Mouse (Mus musculus) forebrain, embryonic 11.5 days (tissue): ENCODE data around the gene Gid4. TPM values are rescaled to one million over a fixed set of nuclear protein-coding genes. Genes with fewer than 3 reads are reported as not detected.
A peak's percentile ranks its signal among the peaks of the same experiment; 100 is the strongest.

Experiments used
- ATAC-seq: fragments of 200-750 bp; cut with Nextera tagmentation; replicated peaks from 2 replicates; pipeline ENCODE4 v1.8.0; 2017; ENCODE audit warnings: moderate TSS enrichment; ENCODE audit not compliant: low FRiP score
- DNase-seq: peaks from one replicate; pipeline ENCODE4 v3.0.0-alpha.2; 2017; ENCODE audit warnings: low spot score
- H3K27ac ChIP-seq: fragments of 300-500 bp; sonication (generic); 2 replicates; pipeline ENCODE4 v1.5.1; 2014; ENCODE audit warnings: low read depth, low read length
- H3K27me3 ChIP-seq: fragments of 300-500 bp; sonication (generic); 2 replicates; pipeline ENCODE4 v1.6.1; 2014; ENCODE audit warnings: mild to moderate bottlenecking, low read length, mixed read lengths; ENCODE audit not compliant: control insufficient read depth, insufficient read depth
- H3K36me3 ChIP-seq: fragments of 300-500 bp; sonication (generic); 2 replicates; pipeline ENCODE4 v1.6.1; 2014; ENCODE audit warnings: mild to moderate bottlenecking, low read length, moderate library complexity, mixed read lengths; ENCODE audit not compliant: control insufficient read depth, insufficient read depth
- H3K4me1 ChIP-seq: fragments of 300-500 bp; sonication (generic); replicated peaks from 2 replicates; pipeline ENCODE4 v1.6.1; 2014; ENCODE audit warnings: low read length, mixed read lengths; ENCODE audit not compliant: control insufficient read depth, insufficient read depth
- H3K4me2 ChIP-seq: fragments of 300-500 bp; sonication (generic); 2 replicates; pipeline ENCODE4 v1.6.1; 2014; ENCODE audit warnings: low read depth, mild to moderate bottlenecking, low read length, moderate library complexity, mixed read lengths; ENCODE audit not compliant: severe bottlenecking
- H3K4me3 ChIP-seq: fragments of 300-500 bp; sonication (generic); 2 replicates; pipeline ENCODE4 v1.5.1; 2014; ENCODE audit warnings: low read depth, low read length
- H3K9ac ChIP-seq: fragments of 300-500 bp; sonication (generic); 2 replicates; pipeline ENCODE4 v1.6.1; 2014; ENCODE audit warnings: low read length
- H3K9me3 ChIP-seq: fragments of 300-500 bp; sonication (generic); 2 replicates; pipeline ENCODE4 v1.6.1; 2016; ENCODE audit warnings: low read length, mixed read lengths; ENCODE audit not compliant: control insufficient read depth
- WGBS: fragments of 180-500 bp; shearing (Covaris S2); extraction: QIAGEN DNeasy Blood & Tissue Kit; methylation state at CpG from one replicate; pipeline ENCODE4 v1.1.7; 2014; 5-methylcytosine and 5-hydroxymethylcytosine counted together
- polyA plus RNA-seq: library from polyadenylated mRNA; unstranded; fragments of >200 nt; fragmentation: Nextera tagmentation; extraction: Ambion mirVana; gene quantifications from 2 replicates; pipeline ENCODE4 v1.2.1, GENCODE M21; 2014

The Gid4 gene
- polyA plus RNA-seq, 1 experiment from 2014 or later, result 38.5 TPM

DNA sequence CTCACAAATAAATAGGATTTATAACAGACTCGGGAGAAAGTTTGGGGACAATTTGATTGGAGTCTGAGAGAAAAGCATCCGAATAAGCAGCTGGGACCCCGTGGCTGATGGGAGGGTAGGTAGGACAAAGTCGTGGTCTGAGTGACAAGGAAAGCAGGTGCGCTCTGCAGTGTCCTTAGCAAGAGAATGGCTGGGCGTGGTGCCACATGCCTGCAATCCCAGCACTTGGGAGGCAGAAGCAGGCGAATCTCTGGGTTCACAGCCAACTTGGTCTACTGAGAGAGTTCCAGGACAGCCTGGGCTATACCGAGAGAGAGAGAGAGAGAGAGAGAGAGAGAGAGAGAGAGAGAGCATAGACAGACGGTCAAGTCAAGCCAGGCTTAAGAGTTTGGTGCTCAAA is 53.8 kb downstream of the Gid4 start:
- no peak for ATAC-seq
- no peak for DNase-seq
- WGBS, result 80% methylated on average over 8 of the region's 9 CpGs

DNA sequence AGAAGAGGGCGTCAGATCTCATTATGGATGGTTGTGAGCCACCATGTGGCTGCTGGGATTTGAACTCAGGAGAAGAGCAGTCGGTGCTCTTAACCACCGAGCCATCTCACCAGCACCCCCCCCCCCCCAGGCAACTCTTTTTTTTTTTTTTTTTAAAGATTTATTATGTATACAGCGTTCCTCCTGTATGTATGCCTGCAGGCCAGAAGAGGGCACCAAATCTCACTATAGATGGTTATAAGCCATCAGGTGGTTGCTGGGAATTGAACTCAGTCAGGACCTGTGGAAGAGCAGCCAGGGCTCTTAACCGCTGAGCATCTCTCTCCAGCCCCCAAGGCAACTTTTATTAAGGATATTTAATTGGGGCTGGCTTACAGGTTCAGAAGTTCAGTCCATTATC is 57.6 kb downstream of the Gid4 start:
- Histone ChIP-seq H3K4me1 (no peaks in the 10 kb centered on the region), H3K9me3 (no peaks in the 10 kb centered on the region), H3K36me3 (no peaks in the 10 kb centered on the region), H3K4me2 (no peak overlapping the region), H3K27ac (no peak overlapping the region), H3K9ac (no peak overlapping the region), H3K4me3 (no peak overlapping the region), H3K27me3 (no peaks in the 10 kb centered on the region)
- no peak for DNase-seq
- ATAC-seq, result no peak
- WGBS, result 79% methylated on average over 5 of the region's 5 CpGs

More for the DNA sequence above, 53.8 kb downstream of the Gid4 start:
- Histone ChIP-seq H3K36me3 (no peaks in the 10 kb centered on the region; the same call in 1 of the 2 replicates), H3K27me3 (no peaks in the 10 kb centered on the region), H3K27ac (no peak overlapping the region), H3K9ac (no peak overlapping the region), H3K4me1 (no peaks in the 10 kb centered on the region), H3K4me2 (no peak overlapping the region), H3K4me3 (no peak overlapping the region), H3K9me3 (no peaks in the 10 kb centered on the region)

DNA sequence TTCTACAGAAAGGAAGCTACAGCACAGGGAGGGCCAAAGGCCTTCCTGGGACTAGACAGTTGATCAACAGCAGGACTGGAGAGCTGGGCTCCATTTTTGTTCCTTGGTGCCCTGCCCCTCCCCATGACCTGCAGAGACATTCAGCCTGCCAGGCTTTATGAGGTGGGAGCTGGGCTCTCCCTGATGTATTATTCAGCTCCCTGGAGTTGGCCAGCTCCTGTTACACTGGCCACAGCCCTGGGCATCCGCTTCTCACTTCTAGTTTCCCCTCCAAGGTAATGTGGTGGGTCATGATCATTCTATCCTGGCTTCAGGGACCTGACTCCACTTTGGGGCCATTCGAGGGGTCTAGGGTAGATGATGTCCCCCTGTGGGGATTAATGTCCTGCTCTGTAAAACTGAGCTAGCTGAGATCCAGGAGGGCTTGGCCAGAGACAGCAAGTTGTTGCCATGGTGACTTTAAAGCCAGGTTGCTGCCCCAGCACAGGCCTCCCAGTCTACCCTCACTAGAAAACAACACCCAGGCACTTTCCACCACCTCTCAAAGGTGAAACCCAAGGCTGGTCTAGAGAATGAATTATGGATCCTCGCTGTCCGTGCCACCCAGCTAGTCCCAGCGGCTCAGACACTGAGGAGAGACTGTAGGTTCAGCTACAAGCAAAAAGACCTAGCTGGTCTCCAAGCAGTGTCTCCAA is 58.9 kb downstream of the Gid4 start:
- no peaks in the 10 kb centered on the region for H3K36me3 ChIP-seq
- H3K27ac ChIP-seq, result no peak overlapping the region
- no peak overlapping the region for H3K9ac ChIP-seq
- no peaks in the 10 kb centered on the region for H3K27me3 ChIP-seq
- no peaks in the 10 kb centered on the region for H3K4me1 ChIP-seq
- DNase-seq, result no peak
- ATAC-seq, result no peak
- WGBS, result 88% methylated on average over 5 of the region's 5 CpGs
- H3K4me3 ChIP-seq, result no peak overlapping the region
- no peaks in the 10 kb centered on the region for H3K9me3 ChIP-seq
- no peak overlapping the region for H3K4me2 ChIP-seq

DNA sequence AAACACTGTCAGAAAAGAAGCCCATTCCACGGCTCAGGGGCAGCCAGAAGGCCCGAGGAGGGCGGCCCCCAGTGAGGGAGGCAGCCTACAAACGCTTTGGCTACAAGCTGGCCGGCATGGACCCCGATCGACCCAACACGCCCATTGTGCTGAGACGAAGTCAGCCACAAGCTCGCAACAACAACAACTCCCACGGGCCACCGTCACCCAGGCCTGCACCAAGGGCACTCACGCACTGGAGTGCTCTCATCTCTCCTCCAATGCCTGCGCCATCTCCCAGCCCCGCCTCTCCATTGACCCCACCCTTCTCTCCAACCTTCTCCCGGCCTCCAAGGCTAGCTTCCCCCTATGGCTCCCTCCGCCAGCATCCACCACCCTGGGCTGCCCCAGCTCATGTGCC is 61.2 kb downstream of the Gid4 start:
- H3K9ac ChIP-seq, result no peak overlapping the region
- no peaks in the 10 kb centered on the region for H3K9me3 ChIP-seq
- no peak for ATAC-seq
- no peak overlapping the region for H3K27ac ChIP-seq
- H3K4me1 ChIP-seq, result no peaks in the 10 kb centered on the region
- 42% methylated on average over 17 of the region's 17 CpGs for WGBS
- H3K36me3 ChIP-seq, result no peaks in the 10 kb centered on the region
- no peak overlapping the region for H3K4me3 ChIP-seq
- H3K27me3 ChIP-seq, result no peaks in the 10 kb centered on the region
- 0 out of 2 replicates have a peak overlapping the region, but pooled peaks have one; percentile 15 for H3K4me2 ChIP-seq
- DNase-seq, result no peak

DNA sequence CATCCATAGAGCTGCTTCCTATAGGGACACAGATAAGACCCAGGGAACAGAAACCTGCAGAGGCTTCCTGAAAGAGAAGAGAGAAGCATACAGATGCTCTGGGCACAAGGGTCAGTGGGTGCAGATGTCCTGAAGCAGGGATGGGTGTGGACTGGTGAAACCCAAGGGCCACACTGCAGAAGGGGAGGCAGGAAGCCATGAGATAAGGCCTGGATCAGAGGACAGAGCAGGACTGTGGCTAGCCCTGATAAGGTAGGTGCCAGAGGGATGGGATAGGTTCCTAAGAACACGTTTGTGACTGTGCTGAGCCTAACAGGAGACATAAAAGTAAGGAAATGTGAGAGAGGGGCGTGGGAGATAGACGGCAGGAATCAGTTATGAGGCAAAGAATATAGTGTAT is 69.3 kb downstream of the Gid4 start:
- no peak for ATAC-seq
- Histone ChIP-seq H3K27ac (no peak overlapping the region), H3K9ac (no peak overlapping the region), H3K4me3 (no peak overlapping the region), H3K4me1 (no peaks in the 10 kb centered on the region), H3K9me3 (no peaks in the 10 kb centered on the region), H3K36me3 (no peaks in the 10 kb centered on the region), H3K27me3 (no peaks in the 10 kb centered on the region), H3K4me2 (no peak overlapping the region)
- DNase-seq, result no peak
- WGBS, result 67% methylated on average over 3 of the region's 3 CpGs

DNA sequence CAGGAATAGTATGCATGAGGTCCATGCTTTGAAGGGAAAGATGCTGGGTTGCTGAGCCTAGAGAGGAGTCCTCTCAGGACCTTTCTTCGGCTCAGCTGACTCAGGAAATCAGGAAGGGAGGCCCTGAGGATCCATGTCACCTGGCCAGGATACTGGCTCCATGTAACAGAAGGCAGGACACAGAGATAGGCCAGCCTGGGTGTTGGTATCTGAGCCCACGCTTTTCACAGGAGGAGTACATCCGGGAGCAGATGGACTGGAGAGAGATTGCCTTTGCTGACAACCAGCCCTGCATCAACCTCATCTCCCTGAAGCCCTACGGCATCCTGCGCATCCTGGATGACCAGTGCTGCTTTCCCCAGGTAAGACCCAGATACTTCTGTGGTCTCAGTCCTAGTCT is 75.8 kb downstream of the Gid4 start:
- DNase-seq (no peak), ATAC-seq (no peak)
- no peak overlapping the region for H3K9ac ChIP-seq
- no peaks in the 10 kb centered on the region for H3K4me1 ChIP-seq
- H3K27me3 ChIP-seq, result no peaks in the 10 kb centered on the region
- WGBS, result 80% methylated on average over 5 of the region's 5 CpGs
- H3K36me3 ChIP-seq, result no peaks in the 10 kb centered on the region
- no peaks in the 10 kb centered on the region for H3K9me3 ChIP-seq
- H3K27ac ChIP-seq, result no peak overlapping the region
- H3K4me3 ChIP-seq, result no peak overlapping the region
- no peak overlapping the region for H3K4me2 ChIP-seq

DNA sequence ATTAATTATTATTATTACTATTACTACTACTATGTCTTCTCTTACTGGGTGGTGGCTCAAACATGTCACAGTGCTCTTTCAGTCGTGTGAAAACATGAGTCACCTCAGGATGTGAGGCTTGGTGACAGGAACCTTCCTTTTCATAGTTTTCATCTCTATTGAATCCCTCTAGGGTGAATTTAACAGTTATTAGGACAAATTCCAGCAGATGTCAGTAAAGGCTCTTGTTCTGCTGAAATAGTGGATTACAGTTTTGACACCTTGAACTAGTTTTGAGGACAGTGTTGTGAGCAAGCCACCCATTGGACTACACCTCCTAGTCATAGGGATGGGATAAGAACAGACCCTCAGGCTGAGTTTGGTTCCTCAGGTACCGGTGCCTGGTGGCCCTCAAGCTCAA is 78.7 kb downstream of the Gid4 start:
- WGBS, result 69% methylated on average over 2 of the region's 2 CpGs
- no peak overlapping the region for H3K4me2 ChIP-seq
- H3K9ac ChIP-seq, result no peak overlapping the region
- no peak overlapping the region for H3K4me3 ChIP-seq
- DNase-seq (no peak), ATAC-seq (no peak)
- no peaks in the 10 kb centered on the region for H3K9me3 ChIP-seq
- H3K27ac ChIP-seq, result no peak overlapping the region
- no peaks in the 10 kb centered on the region for H3K36me3 ChIP-seq
- H3K4me1 ChIP-seq, result no peaks in the 10 kb centered on the region
- no peaks in the 10 kb centered on the region for H3K27me3 ChIP-seq

Other genes with a start within 250 kb of the Gid4 start
- 63.9 and 68.7 TPM in 2 replicates for gene Srebf1, start 194.6 kb upstream of the Gid4 start, polyA plus RNA-seq
- gene Tom1l2, start 64.2 kb upstream of the Gid4 start, polyA plus RNA-seq, result 18.0 and 19.5 TPM in 2 replicates
- 1.6 and 2.1 TPM in 2 replicates for gene Drc3, start 63.8 kb upstream of the Gid4 start, polyA plus RNA-seq
- 40.1 and 51.7 TPM in 2 replicates for gene Atpaf2, start 1.3 kb downstream of the Gid4 start, polyA plus RNA-seq
- 121 and 133 TPM in 2 replicates for gene Drg2, start 37.4 kb downstream of the Gid4 start, polyA plus RNA-seq
- 0.08 and 0.27 TPM in 2 replicates for gene Myo15, start 52.2 kb downstream of the Gid4 start, polyA plus RNA-seq
- 38.0 and 41.2 TPM in 2 replicates for gene Alkbh5, start 119.2 kb downstream of the Gid4 start, polyA plus RNA-seq